Mouse (Mus musculus): ENCODE data around the gene Cpne7.

Cpne7 gene

GRCm38 (mm10) chr8:123181391-123181790 is 64.2 kb downstream of the Cpne7 start:
- no peak for DNase-seq (ENCODE audit: extremely low spot score, low read depth, low spot score)
